Mouse (Mus musculus): ENCODE results near the gene Btbd19.
A peak's percentile ranks its signal among the peaks of the same experiment; 100 is the strongest.

Gene Btbd19

DNA sequence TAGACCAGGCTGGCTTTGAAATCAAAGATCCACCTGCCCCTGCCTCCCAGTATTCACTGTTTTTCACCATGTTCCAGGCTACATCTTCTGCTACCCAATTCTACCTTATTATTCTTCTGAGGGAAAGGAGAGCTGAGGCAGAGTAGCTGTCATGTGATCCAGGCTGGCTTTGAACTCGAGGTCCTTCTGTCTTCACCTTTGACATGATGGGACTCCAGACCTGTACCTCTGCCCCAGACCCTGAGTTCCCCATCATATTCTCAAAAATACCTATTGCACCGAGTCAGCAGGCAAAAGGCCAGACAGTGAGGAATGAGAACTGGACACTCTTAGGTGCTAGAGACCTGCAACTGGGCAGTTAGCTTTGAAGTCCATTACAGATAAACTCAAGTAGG is 9.1 kb upstream of the Btbd19 start:
- DNase-seq (ENCODE audit: low spot score in 2 of 2), result no peak

DNA sequence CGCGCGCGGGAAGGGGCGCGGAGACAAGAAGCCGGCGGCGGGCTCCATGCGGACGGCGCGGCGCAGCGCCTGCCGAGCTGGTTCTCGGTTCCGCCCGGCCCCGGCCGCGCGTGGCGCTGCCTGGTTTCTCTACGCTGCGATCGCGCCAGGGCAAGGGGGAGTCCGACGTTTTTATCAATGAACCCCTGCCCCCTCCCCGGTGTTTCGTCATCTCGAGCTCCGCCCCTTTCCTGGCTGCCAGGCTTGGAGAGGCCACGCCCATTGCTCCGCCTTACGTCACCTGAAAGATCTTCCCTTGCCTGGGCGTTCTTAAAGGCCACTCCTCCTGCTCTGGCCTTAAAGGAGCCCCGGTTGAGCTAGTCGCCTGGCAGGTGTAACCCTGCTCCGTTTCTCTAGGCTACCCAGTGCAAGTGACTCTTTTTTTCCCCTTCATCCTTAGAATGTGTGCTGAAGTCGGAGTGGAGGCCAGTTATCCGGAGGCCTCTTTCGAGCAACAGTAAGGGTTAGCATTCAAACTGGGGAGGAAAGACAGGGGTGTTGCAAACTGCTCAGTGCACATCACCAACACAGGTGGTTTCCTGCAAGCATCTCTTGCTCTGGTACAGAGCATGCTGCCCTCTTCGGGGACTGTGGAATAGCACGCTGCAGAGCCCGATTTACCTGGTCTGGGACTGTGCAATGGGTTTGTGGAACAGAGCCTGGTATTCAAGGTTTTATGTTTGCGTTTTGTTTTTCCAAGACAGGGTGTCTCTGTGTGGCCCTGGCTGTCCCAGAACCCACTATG is 8.5 kb upstream of the Btbd19 start, which contains the start of gene Plk3:
Gene Plk3 (minus strand): TSS at position 147 of the 784 bp plus-strand sequence.
- peak; percentile 95 for DNase-seq (ENCODE audit: low spot score in 2 of 2)

DNA sequence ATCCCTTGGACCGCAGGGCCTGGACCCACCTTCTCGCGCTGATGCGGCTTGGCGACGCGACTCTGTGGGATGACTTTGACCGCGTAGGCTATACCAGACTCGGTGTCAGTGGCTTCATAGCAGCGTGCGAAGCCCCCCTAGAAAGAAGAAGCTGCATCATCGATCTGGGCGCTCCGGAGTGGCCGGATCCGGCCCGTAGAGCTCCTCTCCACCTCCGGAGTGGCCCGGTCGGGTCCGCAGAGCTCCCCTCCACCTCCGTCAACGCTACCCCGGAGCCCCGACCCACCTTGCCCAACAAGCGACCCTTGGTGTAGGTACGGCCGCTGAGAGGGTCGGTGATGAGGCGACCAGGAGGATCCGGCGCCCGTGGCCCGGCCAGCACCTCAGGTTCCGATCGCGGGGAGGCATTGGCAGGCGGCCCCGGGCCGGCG is 7.9 kb upstream of the Btbd19 start:
- DNase-seq (ENCODE audit: low spot score in 2 of 2), result no peak

DNA sequence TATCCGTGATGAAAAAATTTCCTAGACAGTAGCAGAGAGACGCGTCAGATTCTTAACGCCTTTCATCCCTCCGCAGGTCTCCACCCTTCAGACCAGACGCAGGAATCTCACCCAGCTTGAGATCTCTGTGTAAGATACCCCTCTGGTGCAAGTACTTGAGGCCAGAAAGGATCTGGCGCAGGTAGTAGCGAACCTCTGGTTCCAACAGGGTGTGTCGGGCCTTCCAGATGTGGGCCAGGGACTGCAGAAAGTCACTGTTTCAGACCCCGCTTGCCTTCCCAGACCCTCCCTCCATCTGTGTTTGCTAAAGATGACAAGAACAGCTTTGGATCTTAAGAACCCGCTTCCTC is 7.2 kb upstream of the Btbd19 start:
- DNase-seq (ENCODE audit: low spot score in 2 of 2), result no peak

DNA sequence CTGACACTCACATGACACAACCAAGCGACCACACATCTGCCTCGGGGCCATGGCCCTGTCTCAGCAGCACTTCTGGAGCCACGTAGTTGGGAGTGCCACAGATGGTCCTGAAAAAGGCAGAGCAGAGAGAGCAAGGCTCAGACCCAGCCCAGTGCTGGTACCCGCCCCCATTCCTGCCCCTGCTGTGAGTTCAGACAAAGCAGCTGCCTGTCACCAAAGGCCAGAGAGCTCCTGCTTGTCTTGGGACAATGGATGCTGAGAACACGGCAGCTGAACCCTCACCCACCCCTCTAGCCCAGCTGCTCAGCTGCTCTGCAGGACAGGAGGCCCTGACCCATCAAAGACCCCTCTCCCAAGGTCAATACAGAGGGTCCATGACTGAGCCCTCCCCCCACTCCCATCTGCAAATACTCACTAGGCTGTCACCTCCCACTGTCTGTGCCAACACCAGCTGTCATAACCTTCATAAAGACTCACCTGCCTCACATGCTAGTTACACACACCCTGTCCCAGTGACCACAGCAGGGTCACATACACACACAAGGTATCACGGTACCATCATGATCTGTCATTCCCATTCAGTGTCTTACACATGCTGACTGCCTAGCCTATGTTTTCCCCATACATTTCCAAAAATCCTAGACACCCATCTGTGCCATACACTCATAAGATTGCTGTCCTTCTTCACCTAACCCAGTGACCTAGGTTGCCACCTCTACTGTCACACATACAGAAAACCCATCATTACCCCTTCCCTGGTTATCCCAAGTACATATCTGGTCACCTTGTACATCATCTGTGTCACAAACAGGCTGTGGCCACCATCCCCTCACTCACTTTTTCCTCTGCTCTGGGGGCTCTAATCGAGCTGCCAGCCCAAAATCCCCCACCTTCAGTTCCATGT is 6.6 kb upstream of the Btbd19 start:
- DNase-seq (ENCODE audit: low spot score in 2 of 2), result no peak

DNA sequence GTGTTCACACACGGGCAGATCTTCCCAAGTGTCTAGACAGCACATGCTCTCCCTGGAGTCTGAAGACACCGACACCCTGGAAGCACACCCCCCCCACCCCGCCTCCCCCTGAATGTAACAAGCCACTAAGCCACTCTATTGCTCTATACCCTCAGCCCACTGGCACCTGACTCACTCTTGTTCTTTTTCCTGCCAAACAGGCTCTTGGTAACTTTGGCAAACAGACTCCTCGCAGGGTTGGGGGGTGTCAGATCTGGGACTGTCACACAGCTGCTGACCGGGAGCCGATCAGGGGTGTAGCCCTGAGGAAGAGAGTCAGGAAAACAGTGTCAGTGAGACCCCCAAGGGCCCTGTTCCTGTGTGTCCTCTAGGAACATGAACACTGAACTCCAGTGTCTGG is 5.7 kb upstream of the Btbd19 start:
- no peak for DNase-seq (ENCODE audit: low spot score in 2 of 2)

DNA sequence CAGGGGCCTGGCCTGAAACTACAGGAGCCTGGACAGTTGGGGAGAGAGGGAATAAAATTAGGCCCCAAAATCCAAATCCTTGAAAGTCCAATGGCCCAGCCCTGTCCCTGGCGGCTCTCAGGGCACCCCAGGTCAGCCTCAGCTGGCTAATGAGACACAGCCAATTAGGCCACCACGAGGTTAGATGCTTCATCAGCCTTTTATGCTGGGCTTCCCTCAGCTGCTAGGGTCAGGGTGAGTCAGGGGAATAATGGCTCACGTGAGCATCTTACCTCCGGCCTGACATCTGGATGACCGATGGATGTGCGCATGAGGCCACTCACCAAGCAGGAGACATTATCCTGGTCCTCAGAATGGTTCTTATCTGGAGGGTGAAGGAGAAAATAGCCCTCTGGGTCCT is 5.3 kb upstream of the Btbd19 start:
- DNase-seq (ENCODE audit: low spot score in 2 of 2), result no peak

DNA sequence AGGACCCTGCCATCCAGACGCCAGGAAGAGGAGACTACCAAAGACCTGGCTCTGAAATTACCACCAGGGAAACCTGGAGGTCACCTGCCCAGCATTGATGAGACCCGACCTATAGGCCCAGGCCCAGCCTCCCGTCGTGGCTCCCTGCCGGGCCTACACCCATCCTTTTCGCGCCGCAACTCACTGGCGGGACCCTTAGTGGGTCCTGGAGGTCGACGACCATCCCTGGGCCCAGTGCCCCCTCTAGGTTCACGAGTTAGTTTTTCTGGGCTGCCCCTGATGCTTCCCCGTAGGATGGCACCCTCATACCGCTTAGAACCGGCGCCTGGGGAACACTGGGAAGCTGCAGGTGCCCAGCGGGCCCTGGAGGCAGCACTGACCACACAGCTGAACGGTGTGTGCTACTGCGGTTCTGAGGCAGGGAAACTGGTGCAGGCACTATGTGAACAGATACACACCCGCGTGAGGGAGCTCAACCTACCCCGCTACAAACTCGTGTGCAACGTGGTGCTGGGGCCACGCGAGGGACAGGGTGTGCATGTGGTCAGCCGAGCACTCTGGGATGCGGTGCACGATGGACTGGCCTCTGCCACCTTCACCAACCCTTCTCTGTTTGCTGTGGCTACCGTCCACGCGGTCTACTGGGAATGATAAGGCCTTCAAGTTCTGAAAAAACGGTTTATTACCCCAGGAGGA is 2.6 kb upstream of the Btbd19 start:
- DNase-seq (ENCODE audit: low spot score in 2 of 2), result no peak

DNA sequence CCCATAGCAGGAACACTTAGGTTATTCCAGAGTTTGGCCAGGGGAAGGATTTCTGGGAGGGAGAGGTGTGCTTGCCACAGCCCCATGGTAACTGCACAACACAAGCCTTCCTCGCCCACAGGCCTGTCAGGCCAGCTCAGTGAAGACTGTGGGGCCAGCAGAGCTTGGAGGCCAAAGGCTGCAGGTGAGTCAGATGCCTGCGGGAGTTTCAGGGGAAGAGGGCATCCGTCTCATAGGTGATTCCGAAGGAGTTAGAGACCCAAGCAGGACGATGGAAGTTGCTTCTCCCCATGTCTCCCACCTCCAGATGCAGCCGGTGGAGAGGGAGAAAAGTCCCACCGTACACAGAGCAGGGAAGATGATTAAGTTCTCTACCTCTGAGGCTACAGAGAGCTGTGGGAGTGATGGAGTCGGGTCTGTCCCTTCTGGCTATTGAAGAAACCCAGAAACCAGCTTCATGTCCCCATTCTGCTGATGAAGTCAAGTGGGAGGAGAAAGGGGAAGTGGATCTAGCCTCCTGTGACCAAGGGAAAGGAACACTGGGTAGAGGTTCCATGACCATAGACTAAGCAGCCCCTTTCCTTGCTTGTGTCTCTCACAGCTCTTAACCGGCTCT is 1.3 kb upstream of the Btbd19 start, which contains the start of gene Tctex1d4:
Gene Tctex1d4 (plus strand): TSS at position 120 of the 616 bp plus-strand sequence.
- DNase-seq (ENCODE audit: low spot score in 2 of 2), result no peak

DNA sequence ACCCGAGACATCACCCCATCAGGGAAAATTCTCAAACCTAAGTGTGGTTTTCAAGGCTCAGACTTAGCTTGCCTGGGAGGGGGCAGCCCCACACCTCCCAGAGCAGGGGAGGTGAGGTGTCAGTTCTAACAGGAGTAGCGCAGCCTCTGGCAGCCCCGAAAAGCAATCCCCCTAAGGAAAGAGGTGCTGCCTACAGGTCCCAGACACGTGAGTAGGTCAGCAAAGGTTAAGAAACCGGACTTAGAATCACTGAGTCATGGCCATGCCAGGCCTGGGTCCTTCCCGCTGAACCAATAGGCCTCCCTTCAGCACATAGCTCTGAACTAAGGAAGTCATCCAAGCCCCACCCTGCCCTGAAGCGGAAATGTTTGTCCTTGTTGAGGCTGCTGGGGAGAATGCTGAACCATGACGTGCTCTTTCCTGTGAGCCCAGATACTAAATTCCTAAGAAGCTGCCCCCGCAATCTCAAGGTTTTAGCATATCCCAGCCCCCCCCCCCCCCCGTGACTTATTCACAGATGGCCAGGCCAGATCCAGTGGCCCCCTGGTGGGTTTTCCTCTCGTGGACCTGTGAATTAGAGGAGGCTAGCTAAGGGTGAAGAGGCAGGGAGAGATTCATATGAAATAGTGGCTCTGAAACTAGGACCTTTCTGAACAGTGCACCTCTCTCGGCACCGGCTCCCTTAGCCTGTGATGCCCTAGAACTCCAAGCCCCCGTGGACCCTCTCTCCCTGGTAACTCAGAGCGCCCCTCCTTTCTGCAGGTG is 567 bp upstream of the Btbd19 start:
- DNase-seq (ENCODE audit: low spot score in 2 of 2), result no peak

DNA sequence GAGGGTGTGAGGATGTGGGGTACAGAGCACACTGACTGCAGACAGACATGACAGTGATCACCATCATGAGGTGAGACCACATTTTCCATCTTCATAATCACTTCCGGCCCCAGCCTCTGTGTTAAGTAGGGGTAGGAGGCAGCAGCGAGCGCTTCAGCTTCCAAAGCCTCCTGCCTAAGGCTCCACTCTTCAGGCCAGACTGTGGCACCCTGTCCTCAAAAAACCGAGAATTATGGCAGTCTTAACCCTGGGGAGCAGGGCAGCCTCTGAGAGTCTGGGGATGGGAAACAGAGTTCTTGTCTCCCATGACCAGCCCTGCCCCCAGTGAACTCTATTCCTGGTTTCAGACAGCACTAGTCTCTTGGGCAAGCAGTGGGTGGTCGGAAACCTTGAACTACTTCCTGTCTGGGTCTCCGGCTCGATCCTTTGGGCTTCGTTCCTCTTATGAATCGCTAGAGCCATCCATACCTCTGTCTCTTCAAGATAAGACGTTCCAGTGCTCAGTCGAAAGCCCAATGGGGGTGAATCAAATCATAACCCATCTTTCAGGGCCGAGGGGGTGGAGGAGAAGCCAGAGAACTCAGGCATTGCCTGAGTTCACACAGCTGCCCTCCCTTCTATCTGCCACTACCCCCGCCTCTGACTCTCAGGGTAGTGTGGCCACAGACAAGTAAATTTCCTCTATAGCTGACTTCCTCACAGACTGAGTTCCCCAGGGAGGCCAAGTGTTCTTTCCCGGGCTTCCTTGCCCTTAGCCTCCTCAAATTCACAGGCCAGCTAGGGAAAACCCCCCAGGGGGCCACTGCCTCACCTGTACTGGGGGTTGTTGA is 792 bp downstream of the Btbd19 start:
- no peak for DNase-seq (ENCODE audit: low spot score in 2 of 2)

DNA sequence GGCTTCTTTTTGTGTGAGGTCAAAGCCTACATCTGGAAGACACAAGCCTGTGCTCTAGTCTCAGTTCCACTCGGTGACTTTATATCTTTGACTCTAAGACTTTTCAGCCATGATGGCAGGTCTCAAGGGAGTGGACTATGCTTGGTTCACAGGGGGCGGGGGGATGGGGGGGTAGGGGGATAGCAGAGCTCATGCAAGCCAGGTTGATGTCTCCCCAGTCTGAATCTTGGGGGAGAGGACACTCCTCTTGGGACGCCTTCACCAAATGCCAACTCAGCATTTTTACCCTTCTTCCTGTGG is 1.4 kb downstream of the Btbd19 start:
- DNase-seq (ENCODE audit: low spot score in 2 of 2), result no peak

DNA sequence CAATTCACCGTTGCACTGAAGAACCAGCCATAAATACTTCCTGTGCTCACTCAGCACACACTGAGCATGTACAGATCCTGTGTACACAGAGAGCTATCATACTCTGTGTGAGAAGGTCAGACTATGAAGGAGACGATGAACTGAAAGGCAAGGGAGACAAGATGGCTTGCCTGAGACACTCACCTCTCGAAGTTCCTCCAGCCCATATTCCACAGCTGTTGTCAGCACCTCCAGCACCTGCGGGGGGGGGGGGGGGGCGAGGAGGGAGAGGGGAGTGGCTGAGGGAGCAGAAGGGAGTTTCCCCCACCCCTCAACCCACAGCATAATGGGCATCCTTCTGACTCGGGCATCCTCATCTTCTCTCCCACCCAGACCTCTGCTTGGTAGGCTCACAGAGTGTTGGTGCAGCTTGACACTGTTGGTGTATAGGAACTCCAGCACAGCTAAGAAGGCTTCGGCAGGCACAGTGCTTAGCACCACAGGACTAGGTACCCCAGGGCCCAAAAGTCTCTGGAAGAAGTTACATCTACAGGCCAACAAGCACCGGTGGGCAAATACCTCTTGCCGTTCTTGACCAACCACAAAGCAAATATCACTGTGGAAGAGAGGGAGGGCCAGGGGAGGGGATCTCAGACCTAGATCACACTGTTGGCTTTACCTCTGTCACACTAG is 1.8 kb downstream of the Btbd19 start:
- DNase-seq (ENCODE audit: low spot score in 2 of 2), result no peak

DNA sequence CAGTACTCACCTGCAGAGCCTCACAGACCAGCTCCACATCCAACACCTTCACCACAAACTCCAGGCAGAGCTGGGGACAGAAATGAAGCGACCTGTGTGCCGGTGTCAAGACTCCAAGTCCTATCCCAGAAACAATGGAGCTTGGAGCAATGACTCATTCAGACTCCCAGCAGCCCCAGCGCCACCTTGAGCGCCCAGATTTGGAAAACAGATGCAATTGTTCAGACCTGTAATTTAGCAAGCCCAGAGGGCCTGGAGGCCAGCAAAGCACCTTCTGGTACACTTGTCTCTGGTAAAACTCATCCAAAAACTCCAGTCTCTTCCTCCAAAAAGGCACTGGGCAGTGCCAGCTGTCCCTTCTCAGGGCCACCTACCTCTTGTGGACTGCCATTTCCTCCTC is 3.3 kb downstream of the Btbd19 start:
- DNase-seq (ENCODE audit: low spot score in 2 of 2), result no peak

DNA sequence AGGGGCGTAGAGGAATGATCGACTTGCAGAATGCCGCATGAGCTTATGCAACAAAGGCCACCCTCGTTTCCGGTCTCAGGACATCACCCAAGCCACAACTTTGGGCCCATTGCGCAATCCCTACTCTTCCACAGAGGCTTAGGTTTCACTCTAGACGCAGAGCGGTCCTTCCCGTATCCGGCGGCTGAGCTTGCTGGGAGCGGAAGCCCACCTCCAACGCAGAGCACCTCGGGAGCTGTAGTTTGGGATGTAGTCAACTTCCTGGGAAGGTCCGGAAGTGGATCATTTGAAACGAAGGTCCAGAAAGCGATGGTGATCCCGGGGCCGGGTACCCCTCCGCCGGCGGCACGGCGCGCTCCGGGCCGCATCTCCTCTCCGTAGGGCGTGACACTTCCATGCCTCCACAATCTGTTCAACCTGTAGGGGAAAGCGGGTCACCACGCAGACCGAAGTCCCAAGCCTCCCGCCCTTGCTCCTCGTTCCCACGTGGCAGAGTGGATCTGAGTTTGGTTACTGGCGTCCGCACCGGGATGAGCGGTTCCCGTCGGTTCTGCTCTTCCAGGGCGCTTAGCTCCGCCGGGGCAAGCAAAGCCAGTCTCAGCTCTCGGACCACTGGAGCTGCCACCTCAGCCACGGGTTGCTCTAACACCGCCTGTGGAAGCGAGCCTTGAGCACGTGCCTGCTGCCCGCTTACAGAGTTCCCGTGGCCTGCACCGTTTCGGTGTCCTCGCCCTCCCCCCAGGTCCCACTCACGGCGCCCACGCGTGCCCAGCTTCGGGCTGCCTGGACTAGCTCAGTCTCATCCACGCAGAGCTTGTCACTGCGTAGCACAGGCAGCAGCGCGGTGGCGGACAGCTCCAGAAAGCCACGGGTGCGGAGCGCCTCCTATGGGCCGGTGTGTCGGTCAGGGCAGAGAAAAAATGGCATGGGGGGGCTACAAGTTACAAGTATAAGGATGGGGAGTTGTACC is 4.8 kb downstream of the Btbd19 start:
- DNase-seq (ENCODE audit: low spot score in 2 of 2), result peak; percentile 82 to 90

DNA sequence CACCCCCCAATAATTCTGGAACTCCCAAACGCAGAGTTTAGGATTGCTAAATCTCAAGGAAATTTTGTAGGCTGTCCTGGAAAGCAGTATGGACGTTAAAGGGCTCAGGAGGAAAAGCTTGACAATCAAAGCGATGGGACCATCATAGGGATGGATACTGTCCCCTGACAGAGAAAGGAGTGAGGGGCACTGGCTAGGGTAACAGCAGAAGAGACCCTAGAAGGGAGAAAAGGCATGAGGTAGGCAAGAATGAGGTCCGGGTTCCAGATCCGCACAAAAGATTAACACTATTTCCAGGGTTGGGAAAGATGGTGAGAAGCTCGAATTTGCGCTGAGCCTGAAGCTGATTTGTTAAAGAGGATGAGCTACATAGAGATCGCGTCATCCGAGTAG is 5.5 kb downstream of the Btbd19 start:
- DNase-seq (ENCODE audit: low spot score in 2 of 2), result no peak

DNA sequence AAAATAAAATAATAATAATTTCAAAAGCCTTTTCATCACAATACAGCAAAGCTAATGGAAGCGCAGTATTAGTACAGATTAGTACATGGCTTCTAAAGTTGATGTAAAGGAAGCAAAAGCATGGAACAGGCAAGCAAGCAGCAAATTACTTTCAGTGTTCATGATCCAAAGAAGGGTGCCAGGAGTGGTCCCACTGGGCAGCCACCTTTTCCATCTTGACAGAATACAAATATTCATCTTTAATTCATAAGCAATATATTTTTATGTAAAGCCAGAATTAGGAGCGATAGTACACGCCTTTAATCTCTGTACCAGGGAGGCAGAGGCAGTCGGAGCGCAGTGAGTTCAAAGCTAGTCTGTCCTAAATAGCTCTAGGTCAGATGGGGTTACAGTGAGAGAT is 5.9 kb downstream of the Btbd19 start:
- no peak for DNase-seq (ENCODE audit: low spot score in 2 of 2)

DNA sequence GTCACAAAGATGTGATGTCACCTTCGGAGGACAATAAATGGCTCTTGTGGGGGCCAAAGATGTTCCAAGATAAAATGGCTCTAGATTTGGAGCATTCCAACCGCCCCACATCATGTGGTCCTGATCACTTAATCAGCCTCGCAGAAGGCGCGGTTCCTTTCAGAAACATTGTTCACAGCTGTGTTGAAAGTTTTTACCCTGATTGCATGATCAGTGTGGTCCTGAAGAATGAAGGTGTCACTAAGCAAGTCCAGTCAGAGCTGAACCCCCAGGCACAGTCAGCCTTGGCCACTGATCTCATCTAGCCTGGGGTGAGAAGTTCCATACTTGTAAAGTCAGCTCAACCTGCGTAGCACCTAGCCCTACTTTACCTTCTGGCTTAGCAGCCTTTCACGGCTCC is 7.6 kb downstream of the Btbd19 start:
- no peak for DNase-seq (ENCODE audit: low spot score in 2 of 2)

DNA sequence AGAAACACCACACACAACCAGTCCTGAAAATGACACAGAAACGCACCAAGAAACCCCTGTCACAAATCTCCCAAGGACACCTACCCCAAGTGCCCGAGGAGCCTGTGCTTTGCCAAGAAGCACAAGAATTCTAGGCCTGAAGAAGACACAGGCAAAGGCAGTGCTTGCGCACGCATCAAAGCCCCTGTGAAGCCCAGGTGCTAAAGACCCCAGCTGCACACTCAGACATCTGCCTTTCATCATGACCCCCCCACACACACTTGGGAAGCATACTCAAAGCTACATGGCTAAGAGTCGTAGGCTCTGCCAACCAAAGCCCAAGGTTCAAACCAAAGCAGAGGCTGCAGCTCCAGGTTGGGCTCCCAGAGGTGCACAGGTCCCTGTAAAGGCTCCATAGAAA is 9.9 kb downstream of the Btbd19 start:
- no peak for DNase-seq (ENCODE audit: low spot score in 2 of 2)

All from frontal cortex, postnatal 25 days (tissue).